Mouse (Mus musculus) ZHBTc4 (cell line): Measurements from ENCODE around the gene Aacs.
A peak's percentile ranks its signal among the peaks of the same experiment; 100 is the strongest.

Source experiments
- DNase-seq: peaks from one replicate; pipeline ENCODE4 v3.0.0-alpha.2; 2011; ENCODE audit warnings: low read depth, low spot score

Gene Aacs

DNA sequence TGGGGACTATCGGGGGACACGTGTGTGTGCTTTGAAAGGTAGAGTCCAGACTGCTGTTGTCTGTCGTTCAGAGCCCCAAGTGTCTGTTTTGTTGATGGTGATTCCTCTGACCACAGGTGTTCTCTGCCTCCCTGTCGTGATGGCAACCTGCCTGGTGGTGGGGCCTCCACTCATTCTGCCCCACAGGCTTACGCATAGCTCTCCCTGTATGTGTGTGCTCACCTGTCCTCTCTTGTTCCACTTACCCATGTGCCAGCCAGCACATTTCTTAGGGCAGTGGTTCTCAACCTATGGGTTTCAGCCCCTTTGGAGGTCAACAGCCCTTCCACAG lies 17.4 kb downstream of the Aacs start:
- DNase-seq: no peak

DNA sequence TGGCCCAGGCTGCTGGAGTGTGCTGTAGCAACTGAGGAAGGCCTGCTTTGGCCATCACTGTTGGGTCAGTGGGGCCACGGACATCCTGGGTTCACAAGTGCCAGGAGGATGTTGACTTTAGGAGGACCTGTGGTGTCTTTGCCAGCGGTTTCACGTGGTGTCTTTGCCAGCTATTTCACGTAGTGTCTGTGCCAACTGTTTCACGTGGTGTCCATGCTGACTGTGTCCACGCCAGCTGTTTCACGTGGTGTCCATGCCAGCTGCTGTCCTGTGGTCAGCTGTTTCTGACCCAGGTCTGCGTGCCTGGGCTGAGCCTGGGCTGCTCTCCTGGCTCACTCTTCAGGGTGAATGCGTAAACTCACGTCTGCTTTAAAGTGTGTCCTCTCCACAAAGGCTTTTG lies 20.0 kb downstream of the Aacs start:
- DNase-seq: no peak

DNA sequence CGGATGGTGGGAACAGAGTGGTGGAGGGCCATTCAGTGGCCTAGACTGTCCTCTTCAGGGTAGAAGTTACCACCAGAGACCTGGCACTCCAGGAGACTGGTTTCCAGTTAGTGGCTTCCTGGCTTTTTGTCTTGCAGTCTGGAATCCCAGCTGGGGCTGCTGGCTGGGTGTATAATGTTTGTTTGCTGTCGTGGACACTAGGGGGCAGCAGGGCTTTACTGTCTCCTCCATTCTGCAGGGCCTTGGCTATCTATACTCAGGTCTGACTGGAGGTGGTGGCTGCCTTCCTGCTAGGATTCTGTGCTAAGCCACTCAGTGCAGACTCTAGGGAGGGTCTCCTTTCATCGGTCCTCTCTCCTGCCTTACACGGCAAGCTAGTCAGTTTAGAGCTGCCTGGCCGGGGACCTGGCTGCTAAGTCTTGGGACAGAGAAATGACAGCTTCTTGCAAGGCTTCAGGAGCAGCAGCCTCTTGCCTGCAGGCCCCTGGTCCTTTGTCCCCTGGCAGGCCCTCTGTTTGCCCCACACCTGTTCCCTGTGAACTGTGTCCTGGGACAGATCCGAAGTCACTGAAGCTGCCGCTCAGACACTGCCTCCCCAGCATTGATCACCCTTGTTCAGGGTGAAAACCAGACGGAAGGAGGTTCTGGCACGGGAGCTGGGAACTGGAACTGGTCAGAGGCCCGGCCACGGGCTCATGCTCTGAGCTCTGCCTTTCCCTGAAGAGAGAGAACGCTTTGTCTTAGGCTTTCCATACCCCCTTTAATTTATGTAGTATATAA lies 22.4 kb downstream of the Aacs start:
- DNase-seq: peak; percentile 86

DNA sequence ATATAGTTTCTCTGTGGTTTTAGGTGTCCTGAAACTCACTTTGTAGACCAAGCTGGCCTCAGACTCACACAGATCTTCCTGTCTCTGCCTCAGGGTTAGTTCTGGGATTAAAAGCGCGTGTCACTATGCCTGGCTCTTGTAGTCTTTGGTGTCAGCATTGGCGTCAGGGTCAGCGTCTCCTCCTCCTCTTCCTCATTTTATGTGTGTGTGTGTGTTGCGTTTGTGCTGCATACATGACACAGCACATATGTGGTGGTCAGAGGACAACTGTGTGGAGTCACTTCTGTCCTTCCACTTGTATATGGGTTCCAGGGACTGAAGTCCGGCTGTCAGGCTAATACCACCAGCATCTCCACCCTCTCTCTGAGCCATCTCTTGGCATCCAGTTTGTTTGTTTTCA lies 25.9 kb downstream of the Aacs start:
- no peak for DNase-seq

DNA sequence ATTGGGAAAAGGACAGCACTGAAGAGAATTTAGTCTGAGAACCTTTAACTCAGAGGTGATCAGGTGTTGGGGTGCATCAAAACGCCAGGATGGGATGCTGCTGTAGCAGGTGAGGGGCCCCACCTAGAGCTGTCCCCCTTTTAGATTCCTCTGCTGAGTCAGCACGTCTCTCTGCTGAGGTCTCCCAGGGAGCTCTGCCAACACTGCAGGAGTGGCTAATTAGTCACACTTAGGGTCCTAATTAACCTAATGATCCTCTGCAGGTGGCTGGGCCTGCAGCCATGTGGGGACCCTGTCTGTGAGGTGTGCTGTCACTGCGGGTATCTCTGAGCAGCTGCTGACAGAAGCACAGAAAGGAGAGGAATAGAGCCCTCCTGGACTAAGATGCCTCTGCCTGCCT lies 26.6 kb downstream of the Aacs start:
- DNase-seq: no peak

DNA sequence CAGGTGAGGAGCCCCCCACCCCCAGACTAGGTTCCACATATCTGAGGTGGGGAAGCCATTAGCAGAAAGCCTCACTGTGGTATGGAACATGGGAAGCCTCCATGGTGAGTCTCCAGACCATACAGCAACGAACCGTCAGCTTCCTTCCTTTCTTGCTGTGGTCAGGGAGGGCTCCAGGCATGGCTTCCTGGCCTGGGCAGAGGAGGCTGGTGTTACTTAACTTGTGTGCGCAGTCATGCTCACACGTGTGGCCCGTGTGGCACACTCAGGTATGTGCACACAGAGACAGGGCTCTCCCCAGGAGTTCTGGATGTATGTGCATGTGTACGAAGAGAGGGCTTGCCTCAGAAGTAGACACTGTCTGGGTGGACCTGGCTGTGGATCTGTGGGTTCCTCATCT lies 28.0 kb downstream of the Aacs start:
- DNase-seq: no peak

DNA sequence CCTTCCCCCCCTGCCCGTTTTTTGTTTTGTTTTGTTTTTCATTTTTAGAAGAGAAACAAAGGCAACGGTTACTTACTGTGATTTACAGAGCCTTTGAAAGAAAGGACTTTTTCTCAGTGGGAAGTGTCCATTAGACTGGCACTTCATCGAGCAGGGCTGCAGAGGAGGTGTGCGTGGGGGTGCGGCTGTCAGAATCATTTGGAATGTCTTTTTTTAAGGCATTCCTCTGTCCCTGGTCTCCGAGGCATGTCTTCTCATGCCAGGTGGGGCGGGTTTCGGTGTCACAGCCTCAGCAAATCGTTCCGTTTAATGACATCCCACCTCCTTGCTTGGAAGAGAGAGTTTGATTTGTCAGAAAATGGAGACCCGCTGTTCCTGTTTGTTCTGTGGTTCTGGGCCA lies 29.1 kb downstream of the Aacs start:
- no peak for DNase-seq

DNA sequence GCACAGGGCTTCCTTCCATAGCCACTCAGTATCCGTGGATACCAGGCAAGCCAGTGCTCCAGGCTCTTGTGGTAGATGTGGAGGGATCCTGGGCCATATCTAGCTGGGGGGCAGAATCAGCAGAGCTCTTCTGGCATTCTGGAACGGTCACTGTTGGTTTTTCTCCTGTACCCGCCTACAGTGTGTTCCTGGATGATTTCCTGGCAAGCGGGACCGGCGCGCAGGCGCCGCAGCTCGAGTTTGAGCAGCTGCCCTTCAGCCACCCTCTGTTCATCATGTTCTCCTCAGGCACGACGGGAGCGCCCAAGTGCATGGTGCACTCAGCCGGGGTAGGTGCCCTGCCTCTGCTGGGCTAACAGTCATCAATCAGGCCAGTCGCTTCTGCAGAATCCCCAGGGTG lies 30.4 kb downstream of the Aacs start:
- no peak for DNase-seq

DNA sequence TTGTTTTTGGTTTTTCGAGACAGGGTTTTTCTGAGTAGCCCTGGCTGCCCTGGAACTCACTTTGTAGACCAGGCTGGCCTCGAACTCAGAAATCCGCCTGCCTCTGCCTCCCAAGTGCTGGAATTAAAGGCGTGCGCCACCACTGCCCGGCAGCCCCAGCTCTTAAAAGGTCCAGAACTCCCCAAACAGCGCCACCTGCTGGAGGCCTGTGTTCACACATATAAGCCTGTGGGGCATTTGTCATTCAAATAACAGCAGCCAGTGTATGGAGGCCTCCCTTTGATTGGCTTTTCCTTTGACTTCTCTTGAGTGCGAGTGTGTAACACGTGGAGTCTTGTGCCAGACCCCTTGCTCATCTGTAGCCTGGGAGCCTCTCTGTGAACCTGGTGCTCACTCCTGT lies 32.0 kb downstream of the Aacs start:
- DNase-seq: peak; percentile 86

DNA sequence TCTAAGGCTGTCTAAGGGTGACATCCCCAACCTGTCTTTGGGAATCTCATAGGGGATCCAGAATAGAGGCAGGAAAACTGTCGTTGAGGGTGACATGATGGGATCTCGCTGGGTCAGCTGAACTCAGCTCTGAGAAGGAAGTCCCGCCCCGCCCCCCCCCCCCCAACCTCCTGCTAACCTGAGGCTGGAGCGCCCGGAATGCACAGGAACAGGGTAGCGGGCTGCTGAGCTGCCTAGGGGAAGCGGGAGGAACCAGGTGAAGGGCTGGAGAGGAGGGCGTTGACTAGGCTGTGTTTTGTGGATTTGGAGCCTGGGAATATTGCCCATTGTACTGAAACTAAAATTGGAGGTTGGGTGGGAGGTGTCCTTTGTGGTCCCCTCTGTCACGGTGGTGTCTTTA lies 32.4 kb downstream of the Aacs start:
- DNase-seq: peak; percentile 54

DNA sequence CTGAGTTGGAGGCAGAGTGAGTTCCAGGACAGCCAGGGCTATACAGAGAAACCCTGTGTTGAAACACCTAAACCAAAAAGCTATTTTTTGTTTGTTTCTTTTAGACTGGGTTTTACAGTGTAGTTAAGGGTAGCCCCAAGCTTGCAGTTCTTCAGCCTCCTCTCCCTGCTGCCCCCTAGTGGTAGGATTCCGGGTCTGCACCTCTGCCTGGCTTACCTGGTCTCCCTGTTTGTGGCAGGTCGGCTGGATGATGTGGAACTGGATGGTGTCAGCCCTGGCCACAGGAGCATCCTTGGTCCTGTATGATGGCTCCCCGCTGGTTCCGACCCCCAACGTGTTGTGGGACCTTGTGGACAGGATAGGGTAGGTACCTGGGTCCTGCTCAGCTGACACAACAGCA lies 33.9 kb downstream of the Aacs start:
- peak; percentile 89 for DNase-seq

DNA sequence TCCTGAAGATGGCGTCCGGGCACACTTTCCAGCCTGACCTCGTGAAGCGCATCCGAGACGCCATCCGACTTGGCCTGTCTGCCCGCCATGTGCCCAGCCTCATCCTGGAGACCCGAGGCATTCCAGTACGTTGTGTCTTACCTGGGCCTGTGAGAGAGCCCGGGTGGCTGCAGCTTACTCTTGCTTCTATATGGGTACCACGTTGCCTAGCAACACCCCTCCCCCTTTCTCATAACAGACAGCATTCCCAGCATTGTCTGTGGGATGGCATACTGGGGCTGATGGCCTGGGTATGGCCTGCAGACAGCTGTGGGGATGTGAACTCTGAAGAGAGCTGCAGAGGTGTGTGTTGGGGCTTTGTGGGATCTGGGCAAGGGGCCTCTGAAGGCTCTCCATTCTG lies 39.4 kb downstream of the Aacs start:
- DNase-seq: no peak

DNA sequence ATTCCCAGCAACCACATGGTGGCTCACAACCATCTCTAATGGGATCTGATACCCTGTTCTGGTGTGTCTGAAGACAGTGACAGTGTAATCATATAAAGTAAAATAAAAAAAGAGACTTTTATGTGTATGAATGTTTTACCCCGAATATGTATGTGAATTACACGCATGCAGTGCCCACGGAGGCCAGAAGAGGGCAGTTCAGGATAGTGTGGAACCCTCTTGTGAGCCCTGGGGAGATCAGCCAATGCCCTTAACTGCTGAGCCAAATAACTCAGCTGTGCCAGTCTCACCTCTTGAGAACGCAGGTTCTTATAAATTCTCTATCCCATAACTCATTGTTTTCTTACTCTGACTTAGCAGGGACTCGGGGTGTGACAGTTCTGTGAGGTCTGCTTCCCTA lies 43.0 kb downstream of the Aacs start:
- peak; percentile 57 for DNase-seq

DNA sequence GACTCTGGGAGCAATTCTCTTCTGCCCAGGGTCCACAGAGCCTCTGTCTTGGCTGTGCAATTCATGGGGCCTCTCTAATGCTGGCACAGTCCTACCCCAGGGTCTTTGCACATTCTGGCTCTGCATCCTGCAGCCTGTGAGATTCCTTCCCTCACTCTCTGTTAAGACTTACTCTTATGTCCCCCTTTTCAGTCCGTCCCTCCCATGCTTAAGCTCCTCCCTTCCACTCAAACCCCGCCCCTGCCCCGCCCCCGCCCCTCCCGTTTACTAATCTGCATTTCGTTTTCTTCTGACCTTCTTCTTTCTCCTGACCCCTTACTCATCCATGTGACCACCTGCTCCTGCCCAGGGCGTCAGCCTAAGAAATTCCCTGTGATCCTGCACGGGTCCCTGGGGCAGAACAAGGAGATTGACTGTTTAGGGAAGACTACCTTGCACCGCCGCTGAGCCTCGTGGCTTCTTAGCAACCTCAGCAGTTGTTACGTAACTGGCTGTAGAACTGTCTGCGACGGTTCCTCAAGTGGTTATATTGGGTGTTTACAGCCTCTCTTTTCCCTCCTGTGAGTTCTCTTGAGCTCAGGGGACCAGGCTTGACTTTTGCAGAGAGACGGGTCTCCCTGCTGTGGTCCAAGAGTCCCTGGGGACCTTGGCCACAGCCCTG lies 45.4 kb downstream of the Aacs start:
- peak; percentile 83 for DNase-seq

DNA sequence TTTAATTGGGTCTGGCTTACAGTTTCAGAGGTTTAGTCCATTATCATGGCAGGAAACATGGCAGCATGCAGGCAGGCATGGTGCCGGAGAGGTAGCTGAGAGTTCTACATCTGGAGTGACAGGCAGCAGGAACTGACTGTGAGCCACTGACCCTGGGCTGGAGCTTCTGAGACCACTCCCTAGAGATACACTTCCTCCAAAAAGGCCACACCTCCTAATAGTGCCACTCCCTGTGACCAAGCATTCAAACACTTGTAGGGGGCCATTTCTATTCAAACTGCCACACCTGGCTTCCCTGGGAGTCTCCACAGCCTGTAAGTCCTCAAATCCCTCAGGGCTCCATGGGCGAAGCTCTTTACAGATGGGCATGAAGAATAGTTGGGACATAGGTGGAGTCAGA lies 47.7 kb downstream of the Aacs start:
- peak; percentile 74 for DNase-seq

DNA sequence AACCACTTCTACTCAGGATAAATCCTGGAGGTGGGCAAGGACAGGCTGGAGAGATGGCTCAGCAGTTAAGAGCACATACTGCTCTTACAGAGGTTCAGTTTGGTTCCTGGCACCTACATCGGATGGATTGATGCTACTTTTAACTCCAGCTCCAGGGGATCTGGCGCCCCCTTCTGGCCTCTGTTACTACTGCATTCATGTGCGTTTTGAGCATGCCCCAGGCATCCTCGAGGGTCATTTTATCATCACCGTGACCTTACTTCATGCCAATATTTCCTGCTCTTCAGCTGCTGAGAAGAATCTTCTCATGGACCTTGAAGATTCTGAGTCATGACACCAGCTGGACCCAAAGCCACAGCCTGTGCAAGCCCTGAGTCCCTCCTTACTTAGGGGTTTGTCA lies 49.9 kb downstream of the Aacs start:
- peak; percentile 79 for DNase-seq

DNA sequence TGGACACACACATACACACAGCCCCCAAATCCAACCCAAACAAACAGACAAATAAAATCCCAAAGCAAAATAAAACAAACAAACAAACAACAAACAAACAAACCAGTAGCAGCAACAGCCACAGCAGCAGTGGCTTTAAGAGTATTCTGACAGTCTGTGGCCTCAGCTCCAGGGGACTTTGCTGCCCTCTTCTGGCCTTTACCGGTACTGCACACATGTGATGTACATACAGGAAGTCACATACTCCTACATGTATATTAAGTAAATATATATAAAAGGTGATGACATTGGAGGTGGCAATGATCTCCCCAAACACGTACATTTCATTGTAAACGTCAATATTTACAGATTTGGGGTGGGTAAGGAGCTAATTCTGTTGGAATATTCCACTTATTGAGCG lies 50.9 kb downstream of the Aacs start:
- peak; percentile 88 for DNase-seq

DNA sequence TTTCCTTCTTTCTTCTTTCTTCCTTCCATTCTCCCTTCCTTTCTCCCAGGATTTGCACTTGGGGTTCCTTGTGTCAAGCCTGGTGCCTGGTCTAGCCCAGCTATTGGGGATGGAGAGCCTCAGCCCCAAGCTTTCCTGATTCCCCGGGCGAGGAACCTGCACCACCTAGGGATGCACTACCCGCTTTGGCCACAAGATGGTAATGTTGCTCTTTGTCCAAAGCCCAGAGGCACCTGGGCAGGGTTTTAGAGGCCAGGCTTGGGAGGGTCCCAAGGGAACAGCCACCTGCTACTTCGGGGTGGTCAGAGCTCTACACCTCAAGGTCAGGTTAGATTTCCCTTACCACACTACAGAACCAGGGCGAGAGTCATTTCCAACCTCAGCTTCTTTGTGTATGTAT lies 53.5 kb downstream of the Aacs start:
- peak; percentile 81 for DNase-seq

DNA sequence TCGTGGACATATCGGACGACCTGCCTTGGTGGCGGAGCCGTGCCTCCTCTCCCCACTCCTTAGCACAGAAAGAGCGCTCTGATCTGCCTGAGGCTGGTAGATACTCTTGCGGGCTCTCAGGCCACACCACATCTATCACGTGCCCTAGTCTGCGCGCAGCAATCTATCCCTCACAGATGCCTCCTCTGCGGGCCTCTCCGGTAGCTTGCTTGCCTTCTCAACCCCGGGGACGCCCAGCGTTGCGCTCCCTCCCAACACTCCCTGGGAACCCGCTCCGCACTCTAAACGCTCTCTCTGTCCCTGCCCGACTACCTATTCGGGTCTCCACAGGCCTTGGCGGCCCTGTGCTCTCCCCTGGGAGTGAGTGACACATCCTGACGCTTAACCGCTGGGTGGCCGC lies 56.0 kb downstream of the Aacs start, which contains the start of gene Tmem132b:
Gene Tmem132b (plus strand): TSS at position 141 of the 400 bp plus-strand sequence.
- peak; percentile 83 for DNase-seq

DNA sequence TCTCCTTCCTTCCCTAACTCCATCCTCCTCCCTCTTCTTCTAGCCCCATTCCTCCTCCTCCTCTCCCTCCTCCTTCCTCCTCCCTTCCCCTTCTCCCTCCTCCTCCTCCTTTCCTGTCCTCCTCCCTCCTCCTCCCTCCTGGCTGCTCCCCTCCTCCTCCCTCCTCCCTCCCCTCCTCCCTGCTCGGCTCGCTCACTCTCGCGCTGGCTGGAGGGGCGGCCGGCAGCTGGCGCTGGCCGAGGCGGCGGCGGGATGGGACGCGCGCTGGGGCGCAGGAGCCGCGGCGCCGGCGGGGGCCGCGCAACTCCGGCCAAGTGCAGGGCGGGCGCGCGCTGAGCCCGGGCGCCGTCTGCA lies 56.6 kb downstream of the Aacs start:
- DNase-seq: peak; percentile 83

DNA sequence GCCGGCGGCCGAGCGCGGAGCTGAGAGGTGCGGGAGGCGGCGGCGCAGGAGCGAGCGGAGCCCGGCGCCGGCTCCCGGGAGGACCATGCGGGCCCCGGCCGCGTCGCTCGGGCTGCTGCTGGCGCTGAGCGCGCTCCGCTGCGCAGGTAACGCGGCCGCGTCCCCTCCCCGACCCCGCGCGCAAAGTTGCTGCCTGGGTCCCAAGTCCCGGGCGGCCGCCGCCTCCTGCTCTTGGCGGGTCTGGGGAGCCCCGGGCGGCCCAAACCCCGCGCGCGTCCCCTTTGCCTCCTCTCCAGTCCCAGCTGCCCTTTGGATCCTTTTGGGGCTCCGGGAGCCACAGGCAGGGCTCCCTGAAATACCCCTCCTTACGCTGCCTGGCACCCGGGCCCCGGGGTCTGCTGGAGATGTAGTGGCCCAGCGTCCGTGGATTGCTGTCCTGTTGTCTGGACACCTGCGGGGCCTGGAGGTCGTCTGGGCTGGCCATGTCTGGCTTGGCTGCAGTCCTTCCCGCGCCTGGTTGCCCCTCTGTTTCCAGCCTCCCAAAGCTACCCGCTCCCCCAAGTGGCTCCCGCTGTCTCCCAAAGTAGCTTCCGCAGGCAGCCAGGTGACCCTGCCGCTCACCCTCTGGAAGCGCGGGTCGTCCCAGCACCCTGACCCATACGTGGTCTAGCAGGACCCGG lies 57.1 kb downstream of the Aacs start:
- DNase-seq: peak; percentile 71

DNA sequence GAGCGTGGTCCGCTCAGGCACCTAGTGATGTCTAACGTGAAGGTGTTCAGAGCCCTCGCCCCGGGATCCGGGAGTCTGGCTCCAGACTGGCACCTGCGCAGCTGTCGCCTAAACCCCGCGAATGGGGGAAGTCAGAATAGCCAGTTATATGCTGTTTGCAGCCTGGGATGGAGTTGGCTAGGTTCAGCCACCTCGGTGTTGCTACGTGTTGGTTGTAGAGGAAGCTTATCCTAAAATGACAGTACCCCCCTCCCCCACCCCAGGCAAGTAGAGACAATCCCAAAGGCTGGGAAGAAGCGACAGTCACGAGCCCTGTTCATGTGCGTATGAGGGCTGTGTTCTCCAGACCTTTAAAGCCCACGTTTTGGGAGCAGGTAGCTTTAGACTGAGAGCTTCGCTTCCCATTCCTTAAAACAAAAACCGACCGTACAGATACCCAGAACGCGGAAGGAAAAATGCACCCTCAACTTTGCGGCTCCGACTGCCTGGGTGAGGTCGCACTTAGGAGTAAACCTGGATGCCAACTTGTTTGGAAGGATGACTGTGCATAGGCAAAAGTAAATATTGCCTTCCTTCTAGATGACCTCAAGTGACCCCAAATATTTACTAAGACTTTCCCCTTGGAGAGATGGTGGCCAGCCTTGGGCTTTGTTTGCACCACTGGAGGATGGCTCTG lies 57.7 kb downstream of the Aacs start:
- peak; percentile 59 for DNase-seq
